Mouse (Mus musculus) hindbrain, embryonic 12.5 days (tissue): ENCODE measurements at regions not wholly inside any gene's neighbourhood (a gene's known extent, or its start where the extent isn't known, plus 50 kb on each side); places are given as distances from the start of the nearest gene placed in this dataset.

Experiments used
- ATAC-seq: fragments of 200-750 bp; cut with Nextera tagmentation; 2 replicates; pipeline ENCODE4 v1.8.0; 2017; ENCODE audit warnings: moderate TSS enrichment; ENCODE audit not compliant: low FRiP score
- H3K27ac ChIP-seq: fragments of 300-500 bp; sonication (generic); 2 replicates; pipeline ENCODE4 v1.5.1; 2016; ENCODE audit warnings: mild to moderate bottlenecking
- H3K27me3 ChIP-seq: fragments of 300-500 bp; sonication (generic); 2 replicates; pipeline ENCODE4 v1.6.1; 2016; ENCODE audit warnings: mild to moderate bottlenecking
- H3K36me3 ChIP-seq: fragments of 300-500 bp; sonication (generic); 2 replicates; pipeline ENCODE4 v1.6.1; 2016; ENCODE audit warnings: mild to moderate bottlenecking
- H3K4me1 ChIP-seq: fragments of 300-500 bp; sonication (generic); 2 replicates; pipeline ENCODE4 v1.6.1; 2016
- H3K4me2 ChIP-seq: fragments of 300-500 bp; sonication (generic); replicated peaks from 2 replicates; pipeline ENCODE4 v1.6.1; 2016; ENCODE audit warnings: mild to moderate bottlenecking
- H3K4me3 ChIP-seq: fragments of 300-500 bp; sonication (generic); 2 replicates; pipeline ENCODE4 v1.5.1; 2016; ENCODE audit warnings: mild to moderate bottlenecking
- H3K9ac ChIP-seq: fragments of 300-500 bp; sonication (generic); 2 replicates; pipeline ENCODE4 v1.6.1; 2016; ENCODE audit warnings: mild to moderate bottlenecking, moderate library complexity
- H3K9me3 ChIP-seq: fragments of 300-500 bp; sonication (generic); replicated peaks from 2 replicates; pipeline ENCODE4 v1.6.1; 2016; ENCODE audit warnings: mild to moderate bottlenecking
- WGBS: fragments of 180-500 bp; shearing (Covaris S2); methylation state at CpG from one replicate; pipeline ENCODE4 v1.1.7; 2016; 5-methylcytosine and 5-hydroxymethylcytosine counted together

- 22% methylated on average over 16 of the region's 16 CpGs for WGBS
- Histone ChIP-seq H3K4me2 (peak overlapping the region; percentile 42), H3K36me3 (no peaks in the 10 kb centered on the region), H3K4me3 (no peak overlapping the region; the same call in 1 of the 2 replicates), H3K4me1 (peaks cover 16% of the 10 kb centered on the region), H3K27me3 (no peaks in the 10 kb centered on the region), H3K27ac (peak overlapping the region; percentile 86), H3K9ac (no peak overlapping the region), H3K9me3 (no peaks in the 10 kb centered on the region)
- ATAC-seq = peak; percentile 80
Measured at GRCm38 (mm10) chr10:96955776-96956448, 339.1 kb downstream of the Btg1 start.

GRCm38 (mm10) chr10:96956449-96956834 lies 339.6 kb downstream of the Btg1 start:
- Histone ChIP-seq H3K36me3 (no peaks in the 10 kb centered on the region), H3K9me3 (no peaks in the 10 kb centered on the region), H3K27ac (peak overlapping the region; percentile 86), H3K27me3 (no peaks in the 10 kb centered on the region), H3K9ac (no peak overlapping the region), H3K4me2 (peak overlapping the region; percentile 42), H3K4me1 (peaks cover 16% of the 10 kb centered on the region), H3K4me3 (no peak overlapping the region)
- peak; percentile 64; the same call in 1 of the 2 replicates for ATAC-seq
- 53% methylated on average over 5 of the region's 5 CpGs for WGBS

GRCm38 (mm10) chr10:96957019-96957418 lies 340.2 kb downstream of the Btg1 start:
- no peak for ATAC-seq

DNA sequence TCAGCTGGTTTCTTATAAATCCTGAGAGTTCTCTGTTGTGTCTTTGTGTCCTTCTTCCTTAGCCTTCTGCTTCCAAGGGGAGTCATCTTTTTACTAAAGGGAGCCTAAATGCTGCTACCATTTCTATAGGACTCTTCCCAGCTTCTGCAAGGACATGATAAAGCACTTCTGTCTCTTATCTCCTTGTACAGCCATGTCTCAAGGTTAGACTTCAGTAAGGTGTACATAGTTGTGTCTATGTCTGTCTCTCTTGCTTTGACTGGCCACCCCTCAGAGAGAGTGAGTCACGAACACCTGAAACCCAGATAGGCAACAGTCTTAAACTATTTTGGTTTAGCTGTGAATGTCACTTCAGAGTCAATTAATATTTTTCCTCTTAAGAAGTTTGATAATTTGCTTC lies 353.0 kb downstream of the Btg1 start:
- no peak overlapping the region for H3K4me2 ChIP-seq
- H3K9ac ChIP-seq = no peak overlapping the region
- no peaks in the 10 kb centered on the region for H3K4me1 ChIP-seq
- no peaks in the 10 kb centered on the region for H3K27me3 ChIP-seq
- no peak for ATAC-seq
- no peaks in the 10 kb centered on the region for H3K9me3 ChIP-seq
- H3K27ac ChIP-seq = no peak overlapping the region
- no peak overlapping the region for H3K4me3 ChIP-seq
- H3K36me3 ChIP-seq = no peaks in the 10 kb centered on the region
- 93% methylated on average over 1 of the region's 1 CpGs for WGBS

More at GRCm38 (mm10) chr10:96957019-96957418, 340.2 kb downstream of the Btg1 start:
- Histone ChIP-seq H3K36me3 (no peaks in the 10 kb centered on the region), H3K9ac (no peak overlapping the region), H3K4me3 (no peak overlapping the region), H3K27ac (peak overlapping the region; percentile 86), H3K9me3 (no peaks in the 10 kb centered on the region), H3K4me1 (peaks cover 16% of the 10 kb centered on the region), H3K27me3 (no peaks in the 10 kb centered on the region), H3K4me2 (no peak overlapping the region)
- WGBS = 86% methylated on average over 2 of the region's 2 CpGs

GRCm38 (mm10) chr10:96970737-96971136 lies 353.9 kb downstream of the Btg1 start:
- Histone ChIP-seq H3K4me2 (no peak overlapping the region), H3K9ac (no peak overlapping the region), H3K36me3 (no peaks in the 10 kb centered on the region), H3K9me3 (no peaks in the 10 kb centered on the region), H3K27ac (no peak overlapping the region), H3K4me1 (no peaks in the 10 kb centered on the region), H3K4me3 (no peak overlapping the region), H3K27me3 (no peaks in the 10 kb centered on the region)
- ATAC-seq = no peak
- 51% methylated on average over 4 of the region's 4 CpGs for WGBS

DNA sequence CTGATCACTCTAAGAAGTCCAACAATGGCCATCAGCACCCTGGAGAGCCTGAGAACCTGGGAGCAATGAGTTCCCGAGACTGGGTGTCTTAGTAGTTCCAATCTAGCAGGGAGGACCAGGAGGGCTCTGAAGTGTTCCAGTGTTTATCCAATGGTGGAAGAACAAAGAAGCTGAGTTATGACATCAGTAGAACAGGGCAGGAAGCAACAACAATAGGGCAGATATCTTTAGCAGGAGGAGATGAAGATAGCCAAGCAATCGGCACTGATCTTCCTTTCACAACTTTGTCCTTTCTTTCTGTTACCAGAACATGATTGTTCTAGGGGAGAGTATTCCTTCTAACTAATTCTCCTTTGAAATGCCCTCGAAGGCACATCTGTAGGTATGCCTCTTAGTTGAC lies 355.0 kb downstream of the Btg1 start:
- Histone ChIP-seq H3K9ac (no peak overlapping the region), H3K27me3 (no peaks in the 10 kb centered on the region), H3K4me1 (no peaks in the 10 kb centered on the region), H3K36me3 (no peaks in the 10 kb centered on the region), H3K9me3 (no peaks in the 10 kb centered on the region), H3K4me3 (no peak overlapping the region), H3K4me2 (no peak overlapping the region), H3K27ac (no peak overlapping the region)
- 70% methylated on average over 3 of the region's 3 CpGs for WGBS
- no peak for ATAC-seq

DNA sequence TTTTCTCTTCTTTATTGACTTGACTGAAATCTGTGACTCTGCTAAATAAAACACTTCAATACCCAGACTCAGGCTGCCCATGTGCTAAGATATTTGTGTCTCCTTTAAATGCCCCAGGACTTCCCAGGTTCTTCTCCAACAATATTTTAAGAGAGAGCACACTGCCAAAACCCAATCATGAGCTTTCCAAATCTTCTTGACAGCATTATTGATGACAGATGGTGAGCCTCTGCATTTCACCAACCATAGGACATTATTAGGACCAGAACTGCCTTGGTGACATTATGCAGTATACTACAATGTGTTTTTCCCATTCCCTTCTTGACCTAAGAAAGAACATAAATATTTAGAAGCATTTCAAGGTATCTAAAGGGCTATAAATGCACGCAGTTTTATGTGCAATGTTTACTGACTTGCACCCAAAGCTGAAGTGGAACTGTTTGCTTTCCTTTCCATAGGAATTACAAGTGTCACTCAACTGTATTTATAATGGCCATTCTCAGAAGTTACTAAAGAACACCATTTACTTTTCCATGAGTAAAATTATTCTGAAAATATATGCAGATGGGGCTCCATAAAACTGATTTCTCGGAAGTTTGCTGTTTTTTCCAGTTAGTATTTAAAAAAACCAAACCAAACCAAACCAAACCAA lies 357.6 kb downstream of the Btg1 start:
- WGBS = 79% methylated on average over 2 of the region's 2 CpGs
- Histone ChIP-seq H3K9ac (no peak overlapping the region), H3K27me3 (no peaks in the 10 kb centered on the region), H3K27ac (no peak overlapping the region), H3K9me3 (no peaks in the 10 kb centered on the region), H3K4me1 (no peaks in the 10 kb centered on the region), H3K4me2 (no peak overlapping the region), H3K4me3 (no peak overlapping the region), H3K36me3 (no peaks in the 10 kb centered on the region)
- ATAC-seq = no peak

- ATAC-seq = no peak
Measured at GRCm38 (mm10) chr10:96976691-96977090, 359.9 kb downstream of the Btg1 start.

DNA sequence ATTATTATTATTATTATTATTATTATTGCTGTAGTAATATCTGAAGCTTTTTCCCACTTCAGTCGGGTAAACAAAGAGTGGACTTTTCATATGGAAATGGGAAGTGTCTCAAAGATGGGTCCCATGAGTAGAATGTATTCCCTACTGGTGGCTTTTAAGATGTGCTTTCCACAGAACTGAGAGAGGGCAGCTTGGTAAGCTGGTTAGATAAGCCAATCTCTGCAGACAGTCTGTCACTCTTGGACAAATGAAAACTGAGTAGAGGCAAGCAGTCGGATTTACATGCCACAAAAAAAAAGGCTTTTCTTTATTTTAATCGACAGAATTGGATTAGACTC lies 363.7 kb downstream of the Btg1 start:
- WGBS = 27% methylated on average over 3 of the region's 3 CpGs
- ATAC-seq = peak; percentile 72
- Histone ChIP-seq H3K9ac (no peak overlapping the region), H3K9me3 (no peaks in the 10 kb centered on the region), H3K27ac (peak overlapping the region; percentile 85), H3K27me3 (no peaks in the 10 kb centered on the region), H3K4me2 (no peak overlapping the region), H3K4me1 (peaks cover 14% of the 10 kb centered on the region), H3K4me3 (no peak overlapping the region), H3K36me3 (no peaks in the 10 kb centered on the region)

More at GRCm38 (mm10) chr10:96976691-96977090, 359.9 kb downstream of the Btg1 start:
- Histone ChIP-seq H3K27ac (no peak overlapping the region), H3K36me3 (no peaks in the 10 kb centered on the region), H3K27me3 (no peaks in the 10 kb centered on the region), H3K9me3 (no peaks in the 10 kb centered on the region), H3K4me3 (no peak overlapping the region), H3K4me2 (no peak overlapping the region), H3K4me1 (peaks cover 13% of the 10 kb centered on the region), H3K9ac (no peak overlapping the region)

- peaks cover 14% of the 10 kb centered on the region for H3K4me1 ChIP-seq
- ATAC-seq = peak; percentile 92
- peak overlapping the region; percentile 85 for H3K27ac ChIP-seq
- H3K27me3 ChIP-seq = no peaks in the 10 kb centered on the region
- no peaks in the 10 kb centered on the region for H3K9me3 ChIP-seq
- no peak overlapping the region for H3K4me3 ChIP-seq
- peak overlapping the region; percentile 15; the same call in 1 of the 2 replicates for H3K4me2 ChIP-seq
- 33% methylated on average over 9 of the region's 9 CpGs for WGBS
- no peak overlapping the region for H3K9ac ChIP-seq
- no peaks in the 10 kb centered on the region for H3K36me3 ChIP-seq
Measured at GRCm38 (mm10) chr10:96980832-96981515, 364.2 kb downstream of the Btg1 start.

GRCm38 (mm10) chr10:96981516-96981869 lies 364.7 kb downstream of the Btg1 start:
- WGBS = 84% methylated on average over 2 of the region's 2 CpGs
- Histone ChIP-seq H3K36me3 (no peaks in the 10 kb centered on the region), H3K4me2 (peak overlapping the region; percentile 15; the same call in 1 of the 2 replicates), H3K9ac (no peak overlapping the region), H3K4me3 (no peak overlapping the region), H3K9me3 (no peaks in the 10 kb centered on the region), H3K4me1 (peaks cover 14% of the 10 kb centered on the region), H3K27me3 (no peaks in the 10 kb centered on the region), H3K27ac (peak overlapping the region; percentile 85)
- ATAC-seq = peak; percentile 35; the same call in 1 of the 2 replicates

GRCm38 (mm10) chr10:97000871-97001270 lies 384.1 kb downstream of the Btg1 start:
- Histone ChIP-seq H3K27me3 (no peaks in the 10 kb centered on the region), H3K36me3 (no peaks in the 10 kb centered on the region), H3K9ac (no peak overlapping the region), H3K27ac (no peak overlapping the region), H3K4me3 (no peak overlapping the region), H3K9me3 (no peaks in the 10 kb centered on the region), H3K4me1 (no peaks in the 10 kb centered on the region), H3K4me2 (no peak overlapping the region)
- ATAC-seq = no peak
